Mouse (Mus musculus): ENCODE measurements around the gene Fat4. TPM values are rescaled to one million over a fixed set of nuclear protein-coding genes. Genes with fewer than 3 reads are reported as not detected.

The Fat4 gene
- polyA plus RNA-seq, 1 experiment = 67.9 TPM

DNA sequence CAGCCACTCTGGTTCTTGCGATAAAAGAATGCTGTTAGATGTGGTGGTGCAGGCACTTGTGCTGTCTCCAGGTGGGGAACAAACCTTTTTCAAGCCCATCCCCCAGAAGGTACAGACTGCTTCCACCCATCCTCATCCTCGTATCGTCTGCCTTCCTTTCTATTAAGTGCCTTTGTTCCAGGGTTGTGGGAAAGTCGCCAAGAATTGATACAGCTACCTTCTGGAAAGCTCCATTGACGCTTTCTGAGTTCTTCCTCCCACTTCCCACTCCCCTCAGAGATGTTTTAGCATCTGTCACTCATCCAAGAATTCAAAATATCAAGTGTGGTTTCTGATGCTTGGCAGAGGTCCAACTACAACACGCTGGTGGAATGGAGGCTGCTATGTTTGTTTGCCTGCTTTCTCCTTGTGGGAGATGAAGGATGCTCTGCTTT is 6.1 kb downstream of the Fat4 start:
- Histone ChIP-seq H3K4me3 (ENCODE audit: insufficient read depth, low read length) (peak overlapping the region; percentile 23), H3K4me1 (ENCODE audit: control insufficient read depth, insufficient read depth, low read length) (peaks cover 7% of the 10 kb centered on the region), H3K27ac (ENCODE audit: insufficient read depth, low read length) (no peak overlapping the region)
- TF ChIP-seq POLR2A (IDR thresholded peaks at IDR 0.05; ENCODE audit: low read depth, low read length) (no peak), CTCF (IDR thresholded peaks at IDR 0.05; ENCODE audit: borderline replicate concordance, insufficient read depth, low read length) (no peak)

GRCm38 (mm10) chr3:38900839-38901238 is 14.1 kb downstream of the Fat4 start:
- Histone ChIP-seq H3K27ac (ENCODE audit: insufficient read depth, low read length) (no peak overlapping the region), H3K4me3 (ENCODE audit: insufficient read depth, low read length) (no peak overlapping the region), H3K4me1 (ENCODE audit: control insufficient read depth, insufficient read depth, low read length) (no peaks in the 10 kb centered on the region)
- TF ChIP-seq POLR2A (IDR thresholded peaks at IDR 0.05; ENCODE audit: low read depth, low read length) (no peak), CTCF (IDR thresholded peaks at IDR 0.05; ENCODE audit: borderline replicate concordance, insufficient read depth, low read length) (no peak)

DNA sequence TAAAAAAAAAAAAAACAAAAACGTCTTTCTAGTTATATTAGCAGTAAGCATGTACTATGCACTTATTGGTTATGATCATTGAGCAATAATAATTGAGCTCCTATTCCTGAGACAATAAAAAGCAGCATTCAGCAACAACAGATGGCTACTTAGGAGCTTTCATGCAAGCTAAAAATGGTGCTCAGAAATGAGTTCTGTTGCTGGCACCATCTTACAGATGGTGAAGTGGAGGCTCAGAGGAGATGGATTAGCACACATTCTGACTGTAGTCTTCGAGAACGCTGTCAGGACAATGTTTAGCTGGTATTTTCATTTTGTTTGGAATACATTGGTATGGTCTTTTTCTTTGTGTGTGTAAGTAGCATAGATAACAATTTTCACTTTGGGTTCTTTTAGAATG is 20.1 kb downstream of the Fat4 start:
- Histone ChIP-seq H3K27ac (ENCODE audit: insufficient read depth, low read length) (no peak overlapping the region), H3K4me1 (ENCODE audit: control insufficient read depth, insufficient read depth, low read length) (peaks cover 2% of the 10 kb centered on the region; the same call in 1 of the 2 replicates), H3K4me3 (ENCODE audit: insufficient read depth, low read length) (no peak overlapping the region)
- TF ChIP-seq POLR2A (IDR thresholded peaks at IDR 0.05; ENCODE audit: low read depth, low read length) (no peak), CTCF (IDR thresholded peaks at IDR 0.05; ENCODE audit: borderline replicate concordance, insufficient read depth, low read length) (no peak)

GRCm38 (mm10) chr3:38907676-38908425 is 21.1 kb downstream of the Fat4 start:
- H3K27ac ChIP-seq (ENCODE audit: insufficient read depth, low read length) = no peak overlapping the region
- TF ChIP-seq POLR2A (IDR thresholded peaks at IDR 0.05; ENCODE audit: low read depth, low read length) (no peak), CTCF (IDR thresholded peaks at IDR 0.05; ENCODE audit: borderline replicate concordance, insufficient read depth, low read length) (no peak)
- H3K4me3 ChIP-seq (ENCODE audit: insufficient read depth, low read length) = no peak overlapping the region
- peaks cover 5% of the 10 kb centered on the region; the same call in 1 of the 2 replicates for H3K4me1 ChIP-seq (ENCODE audit: control insufficient read depth, insufficient read depth, low read length)

- Histone ChIP-seq H3K4me1 (ENCODE audit: control insufficient read depth, insufficient read depth, low read length) (peaks cover 5% of the 10 kb centered on the region; the same call in 1 of the 2 replicates), H3K4me3 (ENCODE audit: insufficient read depth, low read length) (no peak overlapping the region), H3K27ac (ENCODE audit: insufficient read depth, low read length) (peak overlapping the region; percentile 37; the same call in 1 of the 2 replicates)
- TF ChIP-seq CTCF (IDR thresholded peaks at IDR 0.05; ENCODE audit: borderline replicate concordance, insufficient read depth, low read length) (no peak), POLR2A (IDR thresholded peaks at IDR 0.05; ENCODE audit: low read depth, low read length) (no peak)
Measured at GRCm38 (mm10) chr3:38908426-38909111, 21.8 kb downstream of the Fat4 start.

DNA sequence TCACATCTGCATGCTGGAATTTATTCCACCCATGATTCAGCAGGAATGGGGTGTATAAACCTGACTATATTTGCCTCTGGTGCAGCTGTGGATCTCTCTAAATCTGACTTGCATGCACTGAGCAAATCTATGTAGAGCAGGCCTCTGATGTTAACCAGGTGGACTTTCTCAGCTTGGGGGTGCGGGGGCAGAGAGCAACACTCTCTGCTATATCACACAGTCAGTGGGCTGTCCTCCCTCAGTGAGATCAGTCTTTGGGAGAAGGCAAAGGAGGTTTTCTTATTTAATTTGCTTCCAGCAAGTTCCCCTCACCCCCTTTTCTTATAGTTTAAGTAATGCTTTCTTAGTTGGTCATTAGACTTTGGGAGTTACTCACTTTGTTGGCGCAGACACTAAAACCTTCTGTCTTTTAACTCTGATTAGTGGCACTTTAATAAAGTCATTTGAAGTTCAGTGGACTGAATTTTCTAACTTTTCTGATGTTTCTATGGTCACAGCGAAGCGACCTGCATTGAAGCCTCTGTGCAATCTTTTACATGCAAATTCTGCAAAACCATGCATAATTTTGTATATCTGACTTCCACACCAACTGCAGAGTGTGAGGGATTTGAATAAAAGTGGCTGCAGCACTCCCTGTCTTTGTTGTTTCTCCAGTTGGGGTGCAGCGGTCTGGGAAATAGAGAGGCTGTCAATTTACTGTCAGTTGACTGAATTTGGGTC is 26.2 kb downstream of the Fat4 start:
- Histone ChIP-seq H3K4me3 (ENCODE audit: insufficient read depth, low read length) (no peak overlapping the region), H3K27ac (ENCODE audit: insufficient read depth, low read length) (peak overlapping the region; percentile 51; the same call in 1 of the 2 replicates), H3K4me1 (ENCODE audit: control insufficient read depth, insufficient read depth, low read length) (peaks cover 5% of the 10 kb centered on the region; the same call in 1 of the 2 replicates)
- no peak for TF ChIP-seq POLR2A (IDR thresholded peaks at IDR 0.05; ENCODE audit: low read depth, low read length)
- no peak for TF ChIP-seq CTCF (IDR thresholded peaks at IDR 0.05; ENCODE audit: borderline replicate concordance, insufficient read depth, low read length)

- TF ChIP-seq CTCF (IDR thresholded peaks at IDR 0.05; ENCODE audit: borderline replicate concordance, insufficient read depth, low read length) (no peak), POLR2A (IDR thresholded peaks at IDR 0.05; ENCODE audit: low read depth, low read length) (no peak)
- no peak overlapping the region for H3K27ac ChIP-seq (ENCODE audit: insufficient read depth, low read length)
- H3K4me1 ChIP-seq (ENCODE audit: control insufficient read depth, insufficient read depth, low read length) = peaks cover 3% of the 10 kb centered on the region; the same call in 1 of the 2 replicates
- H3K4me3 ChIP-seq (ENCODE audit: insufficient read depth, low read length) = no peak overlapping the region
Measured at GRCm38 (mm10) chr3:38913488-38914105, 26.9 kb downstream of the Fat4 start.

DNA sequence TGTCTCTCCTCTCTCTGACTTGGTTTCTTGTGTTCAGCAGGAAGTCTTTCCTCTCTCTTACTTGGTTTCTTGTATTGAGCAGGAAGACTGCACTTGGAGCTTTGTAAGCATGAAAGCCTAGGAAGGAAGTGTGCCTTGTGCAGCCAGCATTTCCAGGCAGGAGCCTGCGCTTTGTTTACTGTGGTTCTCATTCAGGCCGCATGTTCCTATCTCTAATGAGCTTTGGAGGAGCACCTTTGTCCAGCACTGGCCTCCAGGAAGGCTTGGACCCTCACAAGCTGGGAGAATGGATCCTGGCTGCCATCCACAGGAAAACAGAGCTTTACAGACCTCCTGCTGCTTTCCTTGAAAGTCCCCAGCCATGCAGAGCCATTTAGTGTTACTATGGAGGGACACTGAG is 32.2 kb downstream of the Fat4 start:
- Histone ChIP-seq H3K4me1 (ENCODE audit: control insufficient read depth, insufficient read depth, low read length) (no peaks in the 10 kb centered on the region; the same call in 1 of the 2 replicates), H3K4me3 (ENCODE audit: insufficient read depth, low read length) (no peak overlapping the region), H3K27ac (ENCODE audit: insufficient read depth, low read length) (no peak overlapping the region)
- TF ChIP-seq CTCF (IDR thresholded peaks at IDR 0.05; ENCODE audit: borderline replicate concordance, insufficient read depth, low read length) = no peak
- TF ChIP-seq POLR2A (IDR thresholded peaks at IDR 0.05; ENCODE audit: low read depth, low read length) = no peak

DNA sequence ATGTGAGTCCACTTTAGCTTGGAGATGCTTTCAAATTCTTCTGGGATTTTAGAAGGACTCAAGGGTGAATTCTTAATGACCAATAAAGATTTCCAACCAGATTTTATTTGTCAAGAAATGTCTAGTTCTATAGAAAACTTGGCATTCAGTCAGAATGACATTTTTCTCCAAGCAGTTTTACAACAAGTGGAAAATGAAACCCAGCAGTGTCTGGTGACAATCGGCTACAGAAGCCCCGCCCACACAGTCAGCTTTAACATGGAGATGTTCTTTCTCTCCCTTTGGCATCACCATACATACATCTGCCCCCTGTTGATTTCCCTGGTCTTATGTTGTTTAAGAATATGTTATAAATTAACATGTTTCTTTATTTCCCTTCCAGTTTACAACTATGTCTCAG is 34.3 kb downstream of the Fat4 start:
- TF ChIP-seq POLR2A (IDR thresholded peaks at IDR 0.05; ENCODE audit: low read depth, low read length) (no peak), CTCF (IDR thresholded peaks at IDR 0.05; ENCODE audit: borderline replicate concordance, insufficient read depth, low read length) (no peak)
- Histone ChIP-seq H3K4me3 (ENCODE audit: insufficient read depth, low read length) (no peak overlapping the region), H3K27ac (ENCODE audit: insufficient read depth, low read length) (peak overlapping the region; percentile 39; the same call in 1 of the 2 replicates), H3K4me1 (ENCODE audit: control insufficient read depth, insufficient read depth, low read length) (no peaks in the 10 kb centered on the region; the same call in 1 of the 2 replicates)
